Mouse (Mus musculus): ENCODE measurements around the gene Thtpa. TPM values are rescaled to one million over a fixed set of nuclear protein-coding genes. Genes with fewer than 3 reads are reported as not detected.

Gene Thtpa
- polyA plus RNA-seq, 1 experiment from 2014 or later, result 5.5 TPM

DNA sequence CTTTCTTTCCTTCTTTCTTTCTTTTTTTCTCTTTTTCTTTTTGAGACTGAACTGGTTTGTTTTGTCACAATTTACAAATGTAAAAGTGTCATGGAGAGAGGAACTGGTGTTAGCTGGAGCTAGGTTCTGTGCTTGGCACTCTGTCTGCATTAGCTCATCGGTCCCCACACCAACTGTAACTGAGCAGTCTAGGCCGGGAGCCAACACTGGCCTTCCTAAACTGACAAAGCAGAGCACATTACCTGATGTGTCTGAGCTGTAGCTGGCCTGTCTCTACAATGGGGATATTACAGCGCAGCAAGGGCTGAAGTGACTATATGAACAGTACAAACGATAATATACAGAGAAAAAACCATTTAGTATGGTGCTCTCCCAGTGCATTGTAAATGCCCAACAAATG lies 24.3 kb downstream of the Thtpa start:
- Histone ChIP-seq H3K36me3 (no peaks in the 10 kb centered on the region), H3K9me3 (replicated peaks) (no peaks in the 10 kb centered on the region), H3K9ac (no peak overlapping the region), H3K27me3 (peaks cover 48% of the 10 kb centered on the region), H3K27ac (no peak overlapping the region), H3K4me2 (no peak overlapping the region), H3K4me3 (replicated peaks) (no peak overlapping the region), H3K4me1 (replicated peaks) (peaks cover 12% of the 10 kb centered on the region)
- no peak for ATAC-seq (ENCODE audit: low read depth)
- 62% methylated on average over 4 of the region's 4 CpGs for WGBS (ENCODE audit: insufficient replicate concordance)
- no peak for DNase-seq

DNA sequence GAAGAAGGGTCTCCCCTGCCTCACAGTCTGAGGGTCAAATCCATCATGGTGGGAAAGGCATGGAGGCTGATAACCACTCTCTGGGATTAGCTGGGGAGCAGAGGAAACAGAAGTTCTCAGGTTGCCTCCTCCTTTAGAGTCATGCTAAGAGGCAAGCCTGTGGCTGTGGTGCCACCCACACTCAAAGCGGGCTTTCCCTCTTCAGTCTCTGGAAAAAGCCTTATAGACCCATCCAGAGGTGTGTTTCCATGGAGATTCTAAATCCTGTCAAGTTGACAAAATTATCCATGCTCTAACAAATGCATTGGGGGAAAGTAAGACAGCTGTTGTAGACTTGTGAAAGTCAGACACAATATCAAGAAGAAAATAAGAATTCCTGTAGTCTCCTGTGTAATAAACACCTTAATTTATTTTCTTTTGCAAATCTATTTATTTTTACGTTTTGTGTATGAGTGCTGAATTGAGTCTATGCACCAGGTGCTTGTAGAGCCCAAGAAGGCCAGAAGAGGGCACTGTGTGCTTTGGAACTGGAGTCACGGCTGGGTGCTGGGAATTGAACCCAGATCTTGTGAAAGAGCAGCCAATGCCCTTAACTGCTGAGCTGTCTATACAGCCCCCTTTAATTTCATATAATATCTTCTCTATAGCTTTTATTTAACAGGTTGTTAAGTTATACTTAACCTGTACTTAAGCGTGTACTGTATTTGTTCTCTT lies 25.0 kb downstream of the Thtpa start:
- Histone ChIP-seq H3K4me3 (replicated peaks) (no peak overlapping the region), H3K4me2 (no peak overlapping the region), H3K4me1 (replicated peaks) (peaks cover 8% of the 10 kb centered on the region), H3K27ac (no peak overlapping the region), H3K27me3 (peaks cover 41% of the 10 kb centered on the region), H3K36me3 (no peaks in the 10 kb centered on the region), H3K9me3 (replicated peaks) (no peaks in the 10 kb centered on the region), H3K9ac (no peak overlapping the region)
- no peak for DNase-seq
- 56% methylated on average over 4 of the region's 4 CpGs for WGBS (ENCODE audit: insufficient replicate concordance)
- ATAC-seq (ENCODE audit: low read depth), result no peak

DNA sequence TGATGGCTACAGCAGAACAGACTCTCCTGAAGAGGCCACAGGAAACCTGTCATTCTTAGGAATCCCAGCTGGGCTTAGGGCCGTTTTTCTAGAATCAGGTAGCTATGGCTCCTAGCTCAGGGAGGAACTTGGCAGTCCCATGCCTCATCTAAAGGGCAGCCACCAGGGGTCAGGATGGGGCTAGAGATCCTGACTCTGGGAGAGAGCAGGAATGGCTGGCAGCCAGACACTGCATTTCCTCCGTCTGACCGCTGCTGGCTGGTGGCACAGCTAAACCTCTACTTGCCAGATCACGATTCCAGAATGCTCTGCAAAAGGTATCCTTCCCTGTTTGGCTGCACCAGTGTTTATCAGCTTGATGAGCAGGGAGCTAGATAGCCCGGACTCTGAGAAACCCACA lies 27.4 kb downstream of the Thtpa start:
- Histone ChIP-seq H3K27ac (no peak overlapping the region), H3K4me2 (no peak overlapping the region), H3K36me3 (no peaks in the 10 kb centered on the region), H3K4me3 (replicated peaks) (no peak overlapping the region), H3K4me1 (replicated peaks) (no peaks in the 10 kb centered on the region), H3K9ac (no peak overlapping the region), H3K9me3 (replicated peaks) (no peaks in the 10 kb centered on the region), H3K27me3 (peaks cover 17% of the 10 kb centered on the region)
- 8% methylated on average over 5 of the region's 5 CpGs for WGBS (ENCODE audit: insufficient replicate concordance)
- DNase-seq (peak; percentile 31), ATAC-seq (ENCODE audit: low read depth) (no peak)

DNA sequence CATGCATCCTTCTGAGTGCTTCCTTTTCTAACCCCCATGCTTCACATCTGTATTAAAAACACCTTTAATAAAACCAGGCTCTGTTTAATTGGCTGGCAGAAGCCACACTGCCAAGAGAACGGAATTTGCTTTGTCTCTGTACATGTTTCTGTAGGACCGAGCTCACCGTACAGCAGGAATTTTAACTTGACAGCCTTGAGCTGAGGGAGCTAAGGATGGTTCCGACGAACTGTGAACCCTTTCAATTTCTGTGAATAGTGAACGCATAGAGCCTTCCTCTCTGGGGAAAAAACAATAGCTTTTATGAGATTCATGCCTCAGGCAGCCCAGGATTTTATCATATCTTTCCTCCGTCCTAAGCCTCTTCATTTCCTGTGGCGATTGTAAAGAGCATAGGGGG lies 27.8 kb downstream of the Thtpa start:
- no peaks in the 10 kb centered on the region for H3K4me1 ChIP-seq (replicated peaks)
- no peak overlapping the region for H3K9ac ChIP-seq
- no peaks in the 10 kb centered on the region for H3K9me3 ChIP-seq (replicated peaks)
- no peak overlapping the region for H3K4me3 ChIP-seq (replicated peaks)
- no peak overlapping the region for H3K27ac ChIP-seq
- WGBS (ENCODE audit: insufficient replicate concordance), result 34% methylated on average over 8 of the region's 8 CpGs
- DNase-seq (no peak), ATAC-seq (ENCODE audit: low read depth) (no peak)
- no peaks in the 10 kb centered on the region for H3K36me3 ChIP-seq
- H3K27me3 ChIP-seq, result peaks cover 13% of the 10 kb centered on the region
- H3K4me2 ChIP-seq, result no peak overlapping the region

DNA sequence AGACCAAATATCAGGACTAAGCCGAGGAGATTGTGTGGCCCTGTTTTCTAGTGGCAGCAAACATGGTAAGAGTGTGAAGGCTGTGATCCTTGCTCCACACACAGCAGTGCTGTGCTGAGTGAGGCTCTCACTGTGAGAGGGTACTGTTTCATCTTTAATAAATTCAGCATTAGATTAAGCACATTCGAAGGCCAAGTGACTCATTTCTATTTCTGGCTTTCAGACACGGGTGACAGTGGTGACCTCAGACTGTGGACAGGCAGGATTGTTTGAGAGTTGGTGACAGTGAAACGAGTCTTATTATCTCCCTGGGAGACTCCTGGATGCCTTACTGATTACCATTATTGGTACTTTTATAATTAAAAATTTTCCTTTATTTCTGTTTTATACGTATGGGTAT lies 31.1 kb downstream of the Thtpa start:
- H3K9me3 ChIP-seq (replicated peaks), result no peaks in the 10 kb centered on the region
- ATAC-seq (ENCODE audit: low read depth) (no peak), DNase-seq (no peak)
- no peaks in the 10 kb centered on the region for H3K36me3 ChIP-seq
- no peak overlapping the region for H3K4me3 ChIP-seq (replicated peaks)
- H3K27me3 ChIP-seq, result 0 out of 2 replicates have a peak, but pooled peaks cover 6% of the 10 kb centered on the region
- no peak overlapping the region for H3K4me2 ChIP-seq
- H3K4me1 ChIP-seq (replicated peaks), result no peaks in the 10 kb centered on the region
- no peak overlapping the region for H3K27ac ChIP-seq
- no peak overlapping the region for H3K9ac ChIP-seq
- WGBS (ENCODE audit: insufficient replicate concordance), result 61% methylated on average over 5 of the region's 5 CpGs

DNA sequence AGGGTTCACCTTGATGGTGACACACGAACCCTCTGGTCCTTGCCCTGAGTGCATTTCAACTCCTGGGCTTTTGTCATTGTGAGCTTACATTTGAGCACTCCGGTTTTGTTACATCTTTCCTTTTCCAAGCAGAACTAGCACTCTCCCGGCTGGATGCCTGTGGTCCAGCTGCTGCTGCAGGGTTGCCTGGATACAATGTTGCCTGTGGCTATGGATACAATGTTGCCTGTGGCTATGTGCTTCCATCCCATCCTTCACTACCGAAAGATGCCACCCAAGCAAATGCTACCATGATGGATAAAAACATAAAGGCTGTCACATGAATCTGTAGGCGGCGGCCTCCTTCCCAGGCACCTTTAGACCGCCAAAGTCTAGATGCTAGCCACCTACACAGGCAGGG lies 31.9 kb downstream of the Thtpa start:
- Histone ChIP-seq H3K27ac (no peak overlapping the region), H3K27me3 (0 out of 2 replicates have a peak, but pooled peaks cover 6% of the 10 kb centered on the region), H3K36me3 (no peaks in the 10 kb centered on the region), H3K4me2 (no peak overlapping the region), H3K9me3 (replicated peaks) (no peaks in the 10 kb centered on the region), H3K9ac (no peak overlapping the region), H3K4me3 (replicated peaks) (no peak overlapping the region), H3K4me1 (replicated peaks) (no peaks in the 10 kb centered on the region)
- no peak for DNase-seq
- ATAC-seq (ENCODE audit: low read depth), result no peak
- WGBS (ENCODE audit: insufficient replicate concordance), result 73% methylated on average over 7 of the region's 7 CpGs

DNA sequence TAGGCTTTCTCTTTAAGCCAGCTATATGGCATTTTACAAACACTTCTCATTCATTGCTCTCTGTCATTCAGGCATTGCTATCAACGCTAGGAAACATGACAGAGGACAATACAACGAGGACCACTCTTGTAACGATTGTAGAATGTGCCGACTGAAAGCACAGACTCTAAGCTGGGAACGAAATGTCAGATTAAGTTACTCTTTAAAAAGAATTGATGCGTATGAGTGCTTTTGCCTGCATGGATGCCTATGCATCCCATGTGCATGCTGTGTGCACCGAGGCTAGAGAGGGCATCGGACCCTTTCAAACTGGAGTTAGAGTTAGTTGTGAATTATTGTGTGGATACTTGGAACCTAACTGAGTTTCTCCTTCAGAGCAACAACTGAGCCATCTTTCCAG lies 41.1 kb downstream of the Thtpa start:
- H3K27ac ChIP-seq, result no peak overlapping the region

DNA sequence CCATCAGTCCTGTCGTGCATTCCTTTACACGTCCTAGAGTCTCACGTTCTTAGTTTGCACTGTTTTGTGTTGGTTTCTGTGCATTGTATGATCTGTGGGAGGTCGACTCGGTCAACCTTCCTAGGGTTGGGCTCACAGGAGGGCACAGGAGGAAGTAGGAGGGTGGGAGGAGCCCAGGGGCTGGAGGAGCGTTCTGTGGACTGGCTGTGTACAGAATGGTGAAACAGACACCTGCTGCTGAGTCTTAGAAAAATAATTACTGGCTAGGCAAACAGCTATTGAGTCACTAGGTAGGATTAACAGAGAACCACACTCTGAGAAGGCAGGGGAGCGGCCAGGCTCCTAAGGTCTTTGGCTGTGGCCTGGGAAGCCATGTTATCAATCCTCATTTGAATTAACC lies 44.7 kb downstream of the Thtpa start:
- H3K9ac ChIP-seq, result no peak overlapping the region
- H3K27ac ChIP-seq, result no peak overlapping the region
- no peak for DNase-seq
- ATAC-seq (ENCODE audit: low read depth), result no peak
- 48% methylated on average over 7 of the region's 7 CpGs for WGBS (ENCODE audit: insufficient replicate concordance)
- no peaks in the 10 kb centered on the region for H3K36me3 ChIP-seq
- H3K4me1 ChIP-seq (replicated peaks), result peaks cover 3% of the 10 kb centered on the region
- H3K9me3 ChIP-seq (replicated peaks), result no peaks in the 10 kb centered on the region
- no peak overlapping the region for H3K4me2 ChIP-seq
- H3K27me3 ChIP-seq, result no peaks in the 10 kb centered on the region
- no peak overlapping the region for H3K4me3 ChIP-seq (replicated peaks)

More for the DNA sequence above, 41.1 kb downstream of the Thtpa start:
- Histone ChIP-seq H3K4me2 (no peak overlapping the region), H3K36me3 (no peaks in the 10 kb centered on the region), H3K9me3 (replicated peaks) (no peaks in the 10 kb centered on the region), H3K9ac (no peak overlapping the region), H3K27me3 (no peaks in the 10 kb centered on the region), H3K4me3 (replicated peaks) (no peak overlapping the region), H3K4me1 (replicated peaks) (no peaks in the 10 kb centered on the region)
- no peak for DNase-seq
- 75% methylated on average over 8 of the region's 8 CpGs for WGBS (ENCODE audit: insufficient replicate concordance)
- ATAC-seq (ENCODE audit: low read depth), result no peak

DNA sequence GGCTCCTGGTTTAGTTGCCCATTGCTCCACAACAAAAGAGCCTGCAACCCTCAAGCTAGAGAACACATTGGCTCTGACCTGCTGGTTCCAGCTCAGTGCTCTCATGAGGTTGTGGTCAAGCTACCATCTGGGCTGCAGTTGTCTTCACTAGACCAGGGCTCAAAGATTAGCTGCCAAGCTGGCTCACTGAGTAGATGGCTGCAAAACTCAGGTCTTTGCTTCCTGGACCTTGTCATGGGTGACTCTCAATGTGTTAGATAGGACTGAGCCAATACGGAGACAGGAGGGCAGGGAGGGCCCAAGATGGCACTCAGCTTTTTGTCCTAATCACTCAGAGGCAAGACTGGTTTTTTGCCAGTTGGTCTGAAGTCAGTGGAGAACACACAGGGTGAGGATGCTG lies 51.7 kb downstream of the Thtpa start:
- H3K4me3 ChIP-seq (replicated peaks), result no peak overlapping the region
- no peaks in the 10 kb centered on the region for H3K36me3 ChIP-seq
- no peak overlapping the region for H3K4me2 ChIP-seq
- no peak overlapping the region for H3K9ac ChIP-seq
- H3K9me3 ChIP-seq (replicated peaks), result no peaks in the 10 kb centered on the region
- DNase-seq (no peak), ATAC-seq (ENCODE audit: low read depth) (no peak)
- H3K4me1 ChIP-seq (replicated peaks), result peaks cover 26% of the 10 kb centered on the region
- no peak overlapping the region for H3K27ac ChIP-seq
- no peaks in the 10 kb centered on the region for H3K27me3 ChIP-seq
- 69% methylated on average over 1 of the region's 1 CpGs for WGBS (ENCODE audit: insufficient replicate concordance)

DNA sequence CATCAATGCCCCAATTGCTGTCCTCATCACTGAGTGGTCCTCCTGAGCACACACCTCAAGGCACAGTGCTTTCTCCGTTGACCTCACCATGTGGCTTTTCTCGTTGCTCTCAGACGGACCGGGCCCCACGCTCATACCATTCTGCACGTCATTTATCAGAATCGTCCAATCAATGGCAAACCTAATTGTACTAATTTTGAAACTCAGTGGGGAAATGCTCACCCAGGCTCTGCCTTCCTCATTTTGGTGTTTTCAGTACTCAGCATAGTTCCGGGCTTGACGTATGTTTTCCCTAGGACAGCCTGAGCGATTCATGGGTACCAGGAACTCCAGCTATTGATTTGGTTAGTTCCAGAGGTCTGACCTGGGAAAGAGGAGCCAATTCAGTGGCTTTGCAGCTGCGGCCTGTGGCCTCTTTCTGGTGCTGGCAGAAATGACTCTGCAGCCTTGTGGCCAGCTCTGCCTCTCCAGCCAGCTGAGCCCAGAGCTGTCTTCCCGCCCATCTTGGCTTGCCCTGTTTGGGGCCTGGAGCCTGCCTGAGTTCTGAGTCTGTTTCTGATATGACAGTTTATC lies 52.3 kb downstream of the Thtpa start:
- Histone ChIP-seq H3K36me3 (no peaks in the 10 kb centered on the region), H3K27me3 (no peaks in the 10 kb centered on the region), H3K9ac (no peak overlapping the region), H3K4me3 (replicated peaks) (no peak overlapping the region), H3K4me1 (replicated peaks) (peaks cover 26% of the 10 kb centered on the region), H3K4me2 (no peak overlapping the region), H3K9me3 (replicated peaks) (no peaks in the 10 kb centered on the region), H3K27ac (no peak overlapping the region)
- no peak for ATAC-seq (ENCODE audit: low read depth)
- DNase-seq, result no peak
- WGBS (ENCODE audit: insufficient replicate concordance), result 62% methylated on average over 12 of the region's 12 CpGs

DNA sequence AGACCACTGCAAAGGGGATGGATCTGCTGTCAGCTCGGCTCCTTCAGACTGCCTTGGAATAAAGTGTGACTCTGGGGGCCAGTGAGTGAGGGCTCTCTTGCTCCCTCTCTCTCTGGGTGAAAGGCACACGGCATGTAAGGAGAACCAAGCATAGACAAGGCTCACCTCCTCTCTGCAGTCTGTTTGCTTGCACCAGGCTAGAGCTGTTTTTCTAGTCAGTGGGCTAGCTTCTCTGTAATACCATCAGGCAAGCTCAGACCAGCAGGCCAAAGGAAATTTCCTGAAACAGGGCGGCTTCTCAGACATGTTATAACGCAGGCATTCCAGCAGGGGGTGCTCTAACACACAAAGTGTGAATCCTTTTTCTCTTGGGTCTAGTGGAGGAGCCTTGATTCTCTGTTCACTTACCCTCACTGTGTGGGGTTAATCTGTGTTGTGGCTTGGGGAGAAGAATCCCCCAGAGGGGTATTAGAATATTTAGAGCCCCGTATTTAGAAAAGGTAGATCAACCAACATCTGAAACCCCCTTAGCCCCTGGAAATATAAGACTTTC lies 53.9 kb downstream of the Thtpa start:
- no peak overlapping the region for H3K27ac ChIP-seq
- DNase-seq (peak; percentile 30), ATAC-seq (ENCODE audit: low read depth) (no peak)
- no peak overlapping the region for H3K4me3 ChIP-seq (replicated peaks)
- H3K4me1 ChIP-seq (replicated peaks), result peaks cover 26% of the 10 kb centered on the region
- WGBS (ENCODE audit: insufficient replicate concordance), result 26% methylated on average over 5 of the region's 5 CpGs
- no peaks in the 10 kb centered on the region for H3K27me3 ChIP-seq
- no peaks in the 10 kb centered on the region for H3K36me3 ChIP-seq
- H3K9me3 ChIP-seq (replicated peaks), result no peaks in the 10 kb centered on the region
- no peak overlapping the region for H3K9ac ChIP-seq
- no peak overlapping the region for H3K4me2 ChIP-seq
